In genomic region chr6:78552353-78552698, GRCm38 (mm10) we compare ENCODE assay signal across 10 mouse cellular contexts.
A peak's percentile ranks its signal among the peaks of the same experiment; 100 is the strongest.
DNase-seq lines count a peak whose midpoint lies in the region; ATAC-seq and TF ChIP-seq lines count a peak whose summit lies in the region.
"Had no signal": no experiment of that assay in that cellular context is flagged by ENCODE, and none has a peak within 500 bp of the region (broad histone marks: within the 10 kb centered on the region; RNA-seq: fewer than 3 reads in every experiment).

No protein-coding gene starts in this region.

- 30% methylated on average over 5 of the region's 5 CpGs for WGBS in kidney, embryonic 15.5 days
- 23% methylated on average over 5 of the region's 5 CpGs for WGBS in hindbrain, postnatal 0 days
- 19% methylated on average over 5 of the region's 5 CpGs for WGBS in neural tube, embryonic 11.5 days
- 67% methylated on average over 5 of the region's 5 CpGs for WGBS in thymus, adult 2 months

- no peaks in the 10 kb centered on the region for H3K36me3 ChIP-seq in kidney, embryonic 15.5 days
- H3K36me3 ChIP-seq in hindbrain, postnatal 0 days (ENCODE audit: insufficient read depth, low read length) = no peaks in the 10 kb centered on the region
- no peaks in the 10 kb centered on the region for H3K36me3 ChIP-seq in neural tube, embryonic 11.5 days (ENCODE audit: control insufficient read depth, insufficient read depth, low read length)
- H3K36me3 ChIP-seq in thymus, adult 2 months (ENCODE audit: control insufficient read depth, insufficient read depth, low read length) = no peaks in the 10 kb centered on the region
- H3K36me3 ChIP-seq: heart, embryonic 13.5 days had no signal

- no peaks in the 10 kb centered on the region for H3K9me3 ChIP-seq in kidney, embryonic 15.5 days (replicated peaks)
- H3K9me3 ChIP-seq in hindbrain, postnatal 0 days (ENCODE audit: low read length) = no peaks in the 10 kb centered on the region
- H3K9me3 ChIP-seq in neural tube, embryonic 11.5 days (ENCODE audit: control insufficient read depth, low read length) = no peaks in the 10 kb centered on the region
- H3K9me3 ChIP-seq: heart, embryonic 13.5 days had no signal

- H3K4me2 ChIP-seq in kidney, embryonic 15.5 days = no peak overlapping the region
- peak overlapping the region; percentile 24; the same call in 1 of the 2 replicates for H3K4me2 ChIP-seq in hindbrain, postnatal 0 days (ENCODE audit: low read depth, low read length)
- 0 out of 2 replicates have a peak overlapping the region, but pooled peaks have one; percentile 5 for H3K4me2 ChIP-seq in neural tube, embryonic 11.5 days (ENCODE audit: low read depth)
- H3K4me2 ChIP-seq: heart, embryonic 13.5 days had no signal

- H3K4me1 ChIP-seq in kidney, embryonic 15.5 days = peaks cover 13% of the 10 kb centered on the region
- 0 out of 2 replicates have a peak, but pooled peaks cover 7% of the 10 kb centered on the region for H3K4me1 ChIP-seq in hindbrain, postnatal 0 days (ENCODE audit: insufficient read depth, low read length)
- H3K4me1 ChIP-seq in neural tube, embryonic 11.5 days (ENCODE audit: control insufficient read depth, insufficient read depth, low read length) = 0 out of 2 replicates have a peak, but pooled peaks cover 3% of the 10 kb centered on the region
- H3K4me1 ChIP-seq in thymus, adult 2 months (replicated peaks; ENCODE audit: control insufficient read depth, insufficient read depth, low read length) = no peaks in the 10 kb centered on the region
- H3K4me1 ChIP-seq: heart, embryonic 13.5 days had no signal

- no peak overlapping the region for H3K27ac ChIP-seq in kidney, embryonic 15.5 days
- H3K27ac ChIP-seq in hindbrain, postnatal 0 days = no peak overlapping the region
- no peak overlapping the region for H3K27ac ChIP-seq in neural tube, embryonic 11.5 days (ENCODE audit: low read depth, low read length)
- no peak overlapping the region for H3K27ac ChIP-seq in thymus, adult 2 months (ENCODE audit: control insufficient read depth, insufficient read depth, low read length)
- H3K27ac ChIP-seq: heart, embryonic 13.5 days; liver, embryonic 14.5 days had no signal

- no peak for TF ChIP-seq CTCF in hindbrain, postnatal 0 days (IDR thresholded peaks at IDR 0.05; ENCODE audit: low read depth)
- no peak for TF ChIP-seq CTCF in thymus, adult 2 months (IDR thresholded peaks at IDR 0.05; ENCODE audit: borderline replicate concordance, control insufficient read depth, extremely low read depth, insufficient read depth, low read length, poor library complexity)

- no peak overlapping the region for H3K4me3 ChIP-seq in kidney, embryonic 15.5 days (replicated peaks)
- H3K4me3 ChIP-seq in hindbrain, postnatal 0 days (ENCODE audit: low read length) = no peak overlapping the region
- H3K4me3 ChIP-seq in neural tube, embryonic 11.5 days (ENCODE audit: low read depth, low read length) = no peak overlapping the region
- H3K4me3 ChIP-seq in thymus, adult 2 months (ENCODE audit: control insufficient read depth, insufficient read depth, low read length) = no peak overlapping the region
- H3K4me3 ChIP-seq: heart, embryonic 13.5 days had no signal

- DNase-seq in kidney, postnatal 14 days = no peak
- peak; percentile 20 for DNase-seq in embryo, embryonic 11 days
- peak; percentile 6 for DNase-seq in hindbrain, postnatal 0 days (ENCODE audit: low spot score)
- peak; percentile 10 for DNase-seq in neural tube, embryonic 11.5 days (ENCODE audit: low spot score)
- DNase-seq in heart, postnatal 4 days = no peak
- no peak for DNase-seq in lung, postnatal 4 days
- no peak for DNase-seq in thymus, adult 2 months

- H3K9ac ChIP-seq in kidney, embryonic 15.5 days = no peak overlapping the region
- H3K9ac ChIP-seq in hindbrain, postnatal 0 days (replicated peaks; ENCODE audit: low read length) = no peak overlapping the region
- no peak overlapping the region for H3K9ac ChIP-seq in neural tube, embryonic 11.5 days (ENCODE audit: low read length)
- H3K9ac ChIP-seq: heart, embryonic 13.5 days; liver, embryonic 14.5 days had no signal

- no peak for TF ChIP-seq POLR2A in thymus, adult 2 months (IDR thresholded peaks at IDR 0.05; ENCODE audit: control insufficient read depth, extremely low read depth, insufficient read depth, low read length, poor library complexity)

- no peaks in the 10 kb centered on the region for H3K27me3 ChIP-seq in kidney, embryonic 15.5 days
- H3K27me3 ChIP-seq in hindbrain, postnatal 0 days (ENCODE audit: insufficient read depth, low read length) = no peaks in the 10 kb centered on the region
- H3K27me3 ChIP-seq in neural tube, embryonic 11.5 days (ENCODE audit: control insufficient read depth, insufficient read depth, low read length) = no peaks in the 10 kb centered on the region
- no peaks in the 10 kb centered on the region for H3K27me3 ChIP-seq in thymus, adult 2 months (ENCODE audit: control insufficient read depth, insufficient read depth, low read length)
- H3K27me3 ChIP-seq: heart, embryonic 13.5 days had no signal

- peak; percentile 77 for ATAC-seq in kidney, embryonic 15.5 days (replicated peaks; ENCODE audit: low FRiP score)
- 0 out of 2 replicates have a peak, but pooled peaks have one; percentile 24 for ATAC-seq in hindbrain, postnatal 0 days
- ATAC-seq in neural tube, embryonic 11.5 days (ENCODE audit: insufficient read depth, low FRiP score, low TSS enrichment) = peak; percentile 65

Comparison
In these comparisons a context has a peak if more than half of its experiments do, and no peak if none do; other contexts are left out.
1. ATAC-seq: peak in every context shown above with its lines; median percentile 77 in kidney, embryonic 15.5 days; 65 in neural tube, embryonic 11.5 days; 24 in hindbrain, postnatal 0 days.
2. DNase-seq: peak in embryo, embryonic 11 days (single experiment), hindbrain, postnatal 0 days (single experiment) and neural tube, embryonic 11.5 days (single experiment); none in kidney, postnatal 14 days (single experiment), heart, postnatal 4 days (single experiment), lung, postnatal 4 days (0 of 2) and thymus, adult 2 months (single experiment).